Mouse (Mus musculus) frontal cortex, postnatal 10 days (tissue): ENCODE measurements around the gene Armc12.

ENCODE experiments used
- DNase-seq, 2 experiments: peaks; one replicate each; pipeline ENCODE4 v3.0.0; 2022; ENCODE audit warnings: low spot score in 2 of 2, mixed read lengths in 1 of 2

Armc12 gene

GRCm38 (mm10) chr17:28588591-28588990 lies 58.0 kb downstream of the Armc12 start:
- DNase-seq = no peak
